Mouse (Mus musculus) cerebellum, adult 11 months (tissue): ENCODE results near the gene Chid1.

Experiments used
- DNase-seq: peaks from one replicate; pipeline ENCODE4 v3.0.0; 2022

The Chid1 gene

GRCm38 (mm10) chr7:141475805-141476158 is 63.9 kb downstream of the Chid1 start:
- no peak for DNase-seq

DNA sequence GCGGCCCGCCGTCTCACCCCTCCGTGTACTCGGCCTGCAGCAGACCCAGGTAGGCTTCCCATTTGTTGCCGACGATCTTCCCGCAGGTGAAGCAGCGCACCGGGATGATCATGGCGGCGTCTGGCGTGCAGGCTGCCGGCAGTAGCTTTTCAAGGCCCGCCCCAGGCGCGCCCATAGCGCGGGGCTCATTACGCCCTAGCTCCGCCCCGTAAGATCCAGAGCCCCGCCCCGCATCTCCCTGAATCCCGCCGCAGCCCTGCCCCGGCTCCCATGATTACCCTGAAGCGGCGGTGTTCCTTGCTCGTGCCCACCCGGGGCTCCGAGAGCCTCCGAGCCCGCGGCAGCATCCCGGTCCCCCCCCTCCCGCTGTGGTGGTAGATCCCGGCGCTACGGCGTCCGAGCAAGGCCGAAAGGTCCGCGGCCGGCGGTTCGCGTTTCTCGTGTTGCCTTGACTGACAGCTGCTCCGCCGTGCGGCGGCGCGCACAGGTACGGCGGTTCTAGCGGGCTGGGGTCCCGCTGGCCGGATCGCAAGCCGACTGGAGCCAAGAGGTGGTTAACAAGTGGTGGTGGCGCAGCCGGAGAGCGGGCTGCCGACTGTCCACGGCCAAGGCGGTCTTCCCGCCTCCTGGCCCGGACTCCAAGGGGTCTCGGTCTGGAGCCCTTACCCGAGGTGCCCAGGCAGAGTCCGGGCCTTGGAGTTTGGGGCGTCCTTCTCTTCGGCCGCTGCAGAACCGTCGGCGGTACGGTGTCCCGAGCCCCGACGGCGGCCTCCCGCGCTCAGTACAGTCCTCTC is 64.4 kb downstream of the Chid1 start, which contains the start of the genes Polr2l and Tspan4:
Gene Polr2l, minus strand, starts transcription at position 122 of the 794 bp plus-strand sequence.
Gene Tspan4, plus strand, starts transcription at position 230 of the 794 bp plus-strand sequence.
- peak; percentile 85 for DNase-seq

GRCm38 (mm10) chr7:141474160-141474559 is 65.5 kb downstream of the Chid1 start:
- DNase-seq = no peak

DNA sequence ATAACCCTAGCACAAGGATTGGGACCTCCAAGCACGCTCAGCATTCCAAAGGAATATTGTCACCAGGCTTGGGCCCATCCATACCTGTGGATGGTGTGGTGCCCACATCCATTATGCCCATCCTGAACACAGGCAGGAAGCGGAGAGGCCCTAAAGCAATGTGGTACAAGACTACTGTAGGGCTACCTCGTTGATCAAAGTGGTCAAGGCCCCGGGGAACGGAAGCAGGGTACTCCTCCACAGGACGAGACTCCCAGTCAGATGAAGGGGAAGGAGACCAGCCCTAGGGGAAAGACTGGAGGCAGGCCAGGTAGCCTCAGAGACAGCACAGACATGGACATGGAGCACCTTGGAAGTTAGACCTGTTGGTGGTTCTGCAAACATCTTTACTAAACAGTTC is 66.9 kb downstream of the Chid1 start:
- DNase-seq = no peak

DNA sequence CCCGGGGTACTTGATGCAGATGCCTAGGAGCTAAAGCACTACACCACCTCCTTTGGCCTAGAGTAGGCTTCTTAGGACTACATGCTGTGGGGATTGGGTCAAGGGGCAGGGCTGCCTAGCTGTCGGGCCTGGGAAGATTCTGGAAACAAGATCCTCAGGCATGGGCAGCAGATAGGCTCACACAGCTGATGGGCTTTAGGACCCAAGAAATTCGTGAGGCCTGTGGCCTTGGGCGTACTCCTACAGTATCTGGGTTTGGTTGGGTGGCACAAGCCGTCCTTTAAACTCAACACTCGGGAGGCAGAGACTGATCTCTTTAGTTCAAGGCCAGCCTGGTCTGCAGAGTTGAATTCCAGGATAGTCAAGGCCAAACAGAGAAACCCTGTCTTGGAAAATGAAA is 67.4 kb downstream of the Chid1 start:
- DNase-seq = no peak

- no peak for DNase-seq
Observed at GRCm38 (mm10) chr7:141471236-141471635, 68.4 kb downstream of the Chid1 start.

- DNase-seq = no peak
Observed at GRCm38 (mm10) chr7:141470637-141470944, 69.1 kb downstream of the Chid1 start.

GRCm38 (mm10) chr7:141469901-141470636 is 69.6 kb downstream of the Chid1 start:
- no peak for DNase-seq

DNA sequence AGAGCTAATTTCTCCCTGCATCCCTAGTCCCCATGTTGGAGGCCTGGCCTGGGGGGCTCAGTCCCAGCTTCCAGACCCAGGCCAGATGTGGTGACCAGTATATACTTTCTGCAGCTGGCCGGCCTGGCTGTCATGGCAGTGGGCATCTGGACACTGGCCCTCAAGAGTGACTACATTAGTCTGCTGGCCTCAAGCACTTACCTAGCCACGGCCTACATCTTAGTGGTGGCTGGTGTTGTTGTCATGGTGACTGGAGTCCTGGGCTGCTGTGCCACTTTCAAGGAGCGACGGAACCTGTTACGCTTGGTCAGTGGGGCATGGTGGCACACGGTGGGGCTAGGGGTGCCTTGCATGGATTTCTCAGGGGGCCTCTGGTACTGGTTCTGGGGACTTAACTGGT is 70.3 kb downstream of the Chid1 start:
- DNase-seq = no peak

DNA sequence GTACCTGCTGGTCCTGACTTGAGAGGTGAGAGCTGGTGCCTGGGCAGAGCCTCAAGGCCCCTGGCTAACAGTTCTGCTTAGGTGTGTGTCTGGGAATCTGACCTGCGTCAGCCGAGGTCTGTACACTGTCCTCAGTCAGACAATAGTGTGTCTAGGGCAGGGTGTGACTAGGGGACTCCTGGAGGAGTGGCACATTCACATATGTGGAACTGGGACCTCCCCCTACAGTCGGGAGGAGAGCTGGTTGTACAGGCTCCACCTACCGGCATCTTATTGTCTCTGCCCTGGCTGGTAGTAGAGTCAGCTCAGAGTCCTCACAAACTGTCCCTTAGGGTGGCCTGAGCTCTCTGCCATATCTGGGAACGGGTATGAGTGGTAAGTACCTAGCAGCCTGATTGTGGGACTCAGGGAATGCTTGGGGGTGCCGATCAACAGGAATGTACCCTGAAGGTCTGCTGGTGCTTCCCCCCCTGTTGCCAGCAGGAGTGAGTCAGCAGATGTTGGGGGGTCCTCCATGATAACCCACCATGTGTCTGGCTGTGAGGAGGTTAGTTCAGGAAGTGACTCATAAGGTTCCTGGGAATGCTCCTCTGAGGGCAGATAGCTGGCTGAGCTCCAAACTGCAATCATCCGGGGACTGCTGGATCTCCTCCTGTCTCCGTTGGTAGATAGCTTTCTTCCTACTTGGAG is 71.0 kb downstream of the Chid1 start:
- no peak for DNase-seq

- DNase-seq = no peak
Observed at GRCm38 (mm10) chr7:141468164-141468521, 71.5 kb downstream of the Chid1 start.

- DNase-seq = peak; percentile 74
Observed at GRCm38 (mm10) chr7:141467230-141468030, 72.2 kb downstream of the Chid1 start, which contains the start of gene Cd151. TSS of gene Cd151 (plus strand) at chr7:141467392.

GRCm38 (mm10) chr7:141466607-141467148 is 73.0 kb downstream of the Chid1 start:
- no peak for DNase-seq

DNA sequence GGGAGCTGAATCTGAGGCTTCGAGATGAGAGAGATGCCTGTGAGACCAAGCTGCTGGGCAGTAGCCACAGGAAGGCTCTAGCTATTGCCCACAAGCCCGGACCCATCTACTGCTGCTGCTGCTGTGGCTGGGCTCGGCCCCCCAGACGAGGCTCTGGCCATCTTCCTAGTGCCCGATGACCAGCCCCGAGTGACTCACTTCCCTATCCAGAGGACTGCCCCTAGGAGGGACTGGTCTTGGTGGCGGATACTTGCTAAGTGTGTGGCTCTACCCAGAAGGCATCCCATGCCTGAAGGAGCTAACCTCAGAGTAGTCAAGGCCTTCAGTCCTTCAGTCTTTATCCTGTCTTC is 73.6 kb downstream of the Chid1 start:
- no peak for DNase-seq

DNA sequence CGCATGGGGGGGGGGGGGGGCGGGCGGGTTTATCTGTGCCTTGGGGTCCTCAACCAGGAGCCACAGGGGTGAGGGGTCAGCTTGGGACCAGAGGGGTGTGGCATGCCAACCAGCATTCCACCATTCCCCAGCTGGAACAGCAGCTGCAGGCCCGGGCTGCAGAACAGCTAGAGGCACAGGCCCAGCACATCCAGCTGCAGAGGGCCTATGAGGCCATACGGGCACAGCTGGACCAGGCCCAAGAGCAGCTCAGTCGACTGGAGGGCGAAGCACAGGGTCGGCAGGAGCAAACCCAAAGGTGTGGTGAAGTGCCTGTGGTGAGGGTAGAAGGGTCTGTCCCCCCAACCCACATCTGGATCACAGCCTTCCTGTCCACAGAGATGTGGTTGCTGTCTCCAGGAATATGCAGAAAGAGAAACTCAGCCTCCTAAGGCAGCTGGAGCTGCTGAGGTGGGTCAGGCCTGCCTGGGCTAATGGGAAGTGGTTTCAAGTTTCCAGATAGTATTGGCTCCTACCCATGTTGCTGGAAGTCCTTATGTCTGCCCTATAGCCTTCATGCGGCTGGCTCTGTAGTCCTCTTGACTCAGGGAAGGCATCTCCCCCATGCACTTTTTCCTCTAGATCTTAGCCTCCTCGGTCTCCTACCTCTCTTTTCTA is 74.1 kb downstream of the Chid1 start:
- no peak for DNase-seq

DNA sequence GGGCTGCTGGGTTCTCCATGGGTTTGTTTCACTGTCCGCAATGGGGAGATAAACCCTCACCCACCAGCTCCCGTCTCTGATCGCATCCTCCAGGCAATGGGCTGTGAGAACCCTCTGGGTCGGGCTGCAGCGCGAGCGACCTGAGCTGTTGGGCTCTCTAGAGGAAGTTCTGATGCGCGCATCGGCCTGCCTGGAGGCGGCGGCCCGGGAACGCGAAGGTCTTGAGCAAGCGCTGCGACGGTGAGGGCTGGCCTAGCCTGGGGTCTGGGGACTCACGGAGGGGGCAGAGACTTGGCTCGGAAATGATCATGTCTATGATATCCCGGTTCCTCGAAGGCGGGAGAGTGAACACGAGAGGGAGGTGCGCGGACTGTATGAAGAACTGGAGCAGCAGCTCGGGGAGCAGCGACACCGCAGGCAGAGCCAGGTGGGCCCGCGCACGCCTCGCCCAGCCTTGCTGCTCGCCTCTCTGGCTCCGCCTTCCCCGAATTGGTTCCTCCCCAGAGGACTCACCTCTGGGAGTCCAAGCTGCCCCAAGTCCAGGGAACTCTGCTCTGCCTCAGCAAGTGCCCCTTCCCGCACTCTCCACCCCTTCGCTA is 75.0 kb downstream of the Chid1 start:
- no peak for DNase-seq

DNA sequence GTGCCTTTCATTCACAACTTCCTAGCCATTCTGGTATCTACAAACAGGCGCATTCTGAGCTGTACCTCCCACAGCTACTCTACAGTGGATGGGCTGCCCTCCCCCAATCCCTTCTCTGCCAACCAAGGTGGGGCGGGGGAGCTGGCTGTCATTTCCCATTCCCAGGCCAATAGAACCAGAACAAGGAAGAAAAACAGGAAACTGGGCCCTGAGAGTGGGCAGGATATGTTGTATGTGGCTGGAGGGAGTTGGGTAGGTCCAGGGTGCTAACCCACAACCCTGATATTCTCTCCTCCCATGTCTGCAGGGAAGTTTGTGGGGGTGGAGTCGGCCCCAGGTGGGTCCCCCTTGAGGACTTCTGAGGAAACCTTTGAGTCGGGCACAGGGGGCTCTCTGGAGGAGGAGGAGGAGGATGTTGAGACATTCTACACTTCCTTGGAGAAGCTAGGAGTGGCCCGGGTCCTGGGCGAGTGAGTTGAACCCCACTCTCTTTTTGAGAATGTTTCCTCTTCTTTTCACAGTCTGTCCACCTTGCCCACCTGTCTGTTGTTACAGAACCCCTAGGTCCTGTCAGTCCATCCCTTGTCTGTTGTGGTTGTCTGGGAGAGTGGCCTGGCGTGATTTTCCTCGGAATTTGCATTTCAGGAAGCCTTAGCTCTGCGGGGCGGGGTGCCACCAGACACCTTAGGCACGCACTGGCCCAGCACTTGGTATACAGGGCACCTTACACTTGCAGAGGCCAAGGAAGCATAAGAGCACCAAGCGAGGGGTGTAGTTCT is 75.6 kb downstream of the Chid1 start:
- no peak for DNase-seq

DNA sequence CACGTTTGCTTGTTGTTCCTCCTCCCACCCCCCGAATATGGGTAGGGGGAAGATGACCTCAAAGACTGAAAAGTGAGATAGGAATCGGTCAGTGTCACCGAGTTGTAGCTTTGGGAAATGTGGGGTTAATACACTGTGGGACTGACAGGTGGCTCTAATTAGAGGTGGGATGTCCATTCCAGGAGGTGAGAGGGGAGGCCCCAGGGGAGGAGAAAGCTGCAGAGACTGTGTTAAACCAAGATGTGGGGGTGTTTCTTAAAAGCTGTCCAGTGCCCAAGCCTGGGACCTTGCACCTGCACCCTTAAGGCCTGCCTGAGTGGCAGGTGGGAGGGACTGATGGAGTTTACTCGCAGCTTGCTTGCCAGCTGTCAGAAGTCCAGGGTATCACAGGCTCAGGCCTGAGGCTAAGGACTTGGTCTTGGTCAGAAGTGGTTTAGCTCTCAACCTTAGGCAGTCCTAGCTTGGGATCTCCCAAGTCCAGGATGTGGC is 77.3 kb downstream of the Chid1 start:
- DNase-seq = no peak

GRCm38 (mm10) chr7:141461521-141462332 is 77.9 kb downstream of the Chid1 start:
- DNase-seq = no peak
